Mouse (Mus musculus) stomach, embryonic 14.5 days (tissue): ENCODE measurements around the gene H3f3b. TPM values are rescaled to one million over a fixed set of nuclear protein-coding genes. Genes with fewer than 3 reads are reported as not detected.

Experiments used
- ATAC-seq: fragments of 200-750 bp; cut with Nextera tagmentation; 2 replicates; pipeline ENCODE4 v1.8.0; 2017; ENCODE audit warnings: low read depth, moderate TSS enrichment; ENCODE audit not compliant: insufficient number of reproducible peaks, insufficient read depth, low FRiP score
- H3K27ac ChIP-seq: fragments of 300-500 bp; sonication (generic); 2 replicates; pipeline ENCODE4 v1.5.1; 2014; ENCODE audit warnings: mild to moderate bottlenecking, low read length, moderate library complexity, mixed read lengths
- H3K27me3 ChIP-seq: fragments of 300-500 bp; sonication (generic); 2 replicates; pipeline ENCODE4 v1.6.1; 2014; ENCODE audit warnings: low read length, control low read depth, mixed read lengths; ENCODE audit not compliant: control insufficient read depth, insufficient read depth
- H3K36me3 ChIP-seq: fragments of 300-500 bp; sonication (generic); 2 replicates; pipeline ENCODE4 v1.6.1; 2014; ENCODE audit warnings: mild to moderate bottlenecking, control low read depth, low read length, moderate library complexity, mixed read lengths; ENCODE audit not compliant: control insufficient read depth, insufficient read depth
- H3K4me1 ChIP-seq: fragments of 300-500 bp; sonication (generic); 2 replicates; pipeline ENCODE4 v1.6.1; 2014; ENCODE audit warnings: low read length, control low read depth, mixed read lengths; ENCODE audit not compliant: control insufficient read depth, insufficient read depth
- H3K4me2 ChIP-seq: fragments of 300-500 bp; sonication (generic); replicated peaks from 2 replicates; pipeline ENCODE4 v1.6.1; 2014; ENCODE audit warnings: low read depth, low read length, control low read depth
- H3K4me3 ChIP-seq: fragments of 300-500 bp; sonication (generic); 2 replicates; pipeline ENCODE4 v1.5.1; 2014; ENCODE audit warnings: low read depth, low read length, control low read depth
- H3K9ac ChIP-seq: fragments of 300-500 bp; sonication (generic); replicated peaks from 2 replicates; pipeline ENCODE4 v1.6.1; 2014; ENCODE audit warnings: low read depth, mild to moderate bottlenecking, control low read depth, low read length, moderate library complexity, mixed read lengths
- H3K9me3 ChIP-seq: fragments of 300-500 bp; sonication (generic); 2 replicates; pipeline ENCODE4 v1.6.1; 2016; ENCODE audit warnings: low read depth, low read length, control low read depth; ENCODE audit not compliant: control insufficient read depth
- WGBS: fragments of 180-500 bp; shearing (Covaris S2); extraction: QIAGEN DNeasy Blood & Tissue Kit; methylation state at CpG from one replicate; pipeline ENCODE4 v1.1.7; 2014; 5-methylcytosine and 5-hydroxymethylcytosine counted together
- polyA plus RNA-seq: library from polyadenylated mRNA; unstranded; fragments of >200 nt; fragmentation: Nextera tagmentation; extraction: Ambion mirVana; gene quantifications from 2 replicates; pipeline ENCODE4 v1.2.1, GENCODE M21; 2014

The H3f3b gene
- polyA plus RNA-seq, 1 experiment from 2014 or later = 1,982 TPM

- ATAC-seq = no peak
- Histone ChIP-seq H3K4me3 (no peak overlapping the region), H3K4me1 (no peaks in the 10 kb centered on the region), H3K27ac (no peak overlapping the region), H3K36me3 (peaks cover 18% of the 10 kb centered on the region), H3K27me3 (no peaks in the 10 kb centered on the region), H3K9ac (no peak overlapping the region), H3K9me3 (no peaks in the 10 kb centered on the region), H3K4me2 (no peak overlapping the region)
- 66% methylated on average over 23 of the region's 23 CpGs for WGBS
These were observed 36.6 kb upstream of the H3f3b start for GRCm38 (mm10) chr11:116064187-116064867.

- H3K9ac ChIP-seq = no peak overlapping the region
- WGBS = 71% methylated on average over 13 of the region's 13 CpGs
These were observed 35.8 kb upstream of the H3f3b start for GRCm38 (mm10) chr11:116063562-116063961.

GRCm38 (mm10) chr11:116062521-116062920, 34.8 kb upstream of the H3f3b start:
- no peak for ATAC-seq
- H3K9me3 ChIP-seq = no peaks in the 10 kb centered on the region
- WGBS = 71% methylated on average over 8 of the region's 8 CpGs
- H3K36me3 ChIP-seq = peaks cover 35% of the 10 kb centered on the region
- no peak overlapping the region for H3K9ac ChIP-seq
- H3K4me2 ChIP-seq = no peak overlapping the region
- H3K4me3 ChIP-seq = no peak overlapping the region
- H3K4me1 ChIP-seq = no peaks in the 10 kb centered on the region
- no peaks in the 10 kb centered on the region for H3K27me3 ChIP-seq
- H3K27ac ChIP-seq = no peak overlapping the region

More at GRCm38 (mm10) chr11:116063562-116063961, 35.8 kb upstream of the H3f3b start:
- Histone ChIP-seq H3K9me3 (no peaks in the 10 kb centered on the region), H3K4me3 (no peak overlapping the region), H3K4me2 (no peak overlapping the region), H3K27ac (no peak overlapping the region), H3K36me3 (peaks cover 25% of the 10 kb centered on the region), H3K4me1 (no peaks in the 10 kb centered on the region), H3K27me3 (no peaks in the 10 kb centered on the region)
- no peak for ATAC-seq

GRCm38 (mm10) chr11:116061641-116062415, 34.1 kb upstream of the H3f3b start:
- Histone ChIP-seq H3K4me3 (no peak overlapping the region), H3K36me3 (peaks cover 42% of the 10 kb centered on the region), H3K27me3 (no peaks in the 10 kb centered on the region), H3K9me3 (no peaks in the 10 kb centered on the region), H3K9ac (no peak overlapping the region), H3K4me2 (no peak overlapping the region), H3K4me1 (no peaks in the 10 kb centered on the region), H3K27ac (no peak overlapping the region)
- WGBS = 83% methylated on average over 13 of the region's 13 CpGs
- no peak for ATAC-seq

GRCm38 (mm10) chr11:116060596-116060995, 32.8 kb upstream of the H3f3b start:
- Histone ChIP-seq H3K4me2 (no peak overlapping the region), H3K4me1 (no peaks in the 10 kb centered on the region), H3K4me3 (no peak overlapping the region), H3K27me3 (no peaks in the 10 kb centered on the region), H3K36me3 (peaks cover 52% of the 10 kb centered on the region), H3K9ac (no peak overlapping the region), H3K27ac (no peak overlapping the region), H3K9me3 (no peaks in the 10 kb centered on the region)
- ATAC-seq = no peak
- WGBS = 72% methylated on average over 9 of the region's 9 CpGs

GRCm38 (mm10) chr11:116059691-116060025, 31.9 kb upstream of the H3f3b start:
- Histone ChIP-seq H3K36me3 (peaks cover 59% of the 10 kb centered on the region), H3K4me1 (no peaks in the 10 kb centered on the region), H3K27ac (no peak overlapping the region), H3K9ac (no peak overlapping the region), H3K9me3 (no peaks in the 10 kb centered on the region), H3K4me2 (no peak overlapping the region), H3K4me3 (no peak overlapping the region), H3K27me3 (no peaks in the 10 kb centered on the region)
- 93% methylated on average over 11 of the region's 11 CpGs for WGBS
- no peak for ATAC-seq

- Histone ChIP-seq H3K27me3 (no peaks in the 10 kb centered on the region), H3K27ac (no peak overlapping the region), H3K4me1 (no peaks in the 10 kb centered on the region), H3K4me3 (no peak overlapping the region), H3K9ac (no peak overlapping the region), H3K36me3 (peaks cover 65% of the 10 kb centered on the region), H3K9me3 (no peaks in the 10 kb centered on the region), H3K4me2 (no peak overlapping the region)
- no peak for ATAC-seq
- WGBS = 88% methylated on average over 17 of the region's 17 CpGs
These were observed 31.3 kb upstream of the H3f3b start for GRCm38 (mm10) chr11:116058868-116059690.

GRCm38 (mm10) chr11:116058022-116058614, 30.4 kb upstream of the H3f3b start:
- peaks cover 73% of the 10 kb centered on the region for H3K36me3 ChIP-seq
- no peaks in the 10 kb centered on the region for H3K4me1 ChIP-seq
- no peak overlapping the region for H3K9ac ChIP-seq
- no peaks in the 10 kb centered on the region for H3K27me3 ChIP-seq
- H3K4me2 ChIP-seq = no peak overlapping the region
- H3K27ac ChIP-seq = no peak overlapping the region
- H3K4me3 ChIP-seq = no peak overlapping the region
- ATAC-seq = no peak
- WGBS = 68% methylated on average over 12 of the region's 12 CpGs
- H3K9me3 ChIP-seq = no peaks in the 10 kb centered on the region
